Mouse (Mus musculus): ENCODE results near the gene Tchhl1. TPM values are rescaled to one million over a fixed set of nuclear protein-coding genes. Genes with fewer than 3 reads are reported as not detected.

Gene Tchhl1
- polyA plus RNA-seq, 1 experiment = not detected

DNA sequence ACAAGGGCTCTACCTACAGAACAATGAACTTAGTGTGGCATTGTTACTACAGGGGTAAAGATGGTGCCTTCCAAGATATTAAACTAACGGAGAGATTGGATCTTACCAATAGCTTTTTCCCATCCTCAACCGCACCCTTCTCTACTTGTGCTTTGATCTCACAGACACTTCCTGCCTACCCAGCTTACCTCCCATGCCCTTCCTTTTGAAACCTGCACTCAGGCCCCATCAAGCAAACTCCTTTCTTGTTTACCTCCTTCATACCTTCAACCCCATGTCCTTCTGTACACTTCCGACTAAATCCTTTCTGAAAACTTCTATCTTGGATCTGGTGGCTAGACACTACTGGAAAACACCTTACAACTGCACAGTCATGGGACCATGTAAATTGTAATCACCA is 46.1 kb downstream of the Tchhl1 start:
- Histone ChIP-seq H3K4me3 (ENCODE audit: insufficient read depth, low read length) (no peak overlapping the region), H3K27ac (ENCODE audit: insufficient read depth, low read depth, low read length) (no peak overlapping the region), H3K4me1 (ENCODE audit: control insufficient read depth, insufficient read depth, low read length) (0 out of 2 replicates have a peak, but pooled peaks cover 4% of the 10 kb centered on the region)
- TF ChIP-seq POLR2A (IDR thresholded peaks at IDR 0.05; ENCODE audit: borderline replicate concordance, low read depth, low read length) (no peak), CTCF (IDR thresholded peaks at IDR 0.05; ENCODE audit: low read depth, low read length) (no peak)

DNA sequence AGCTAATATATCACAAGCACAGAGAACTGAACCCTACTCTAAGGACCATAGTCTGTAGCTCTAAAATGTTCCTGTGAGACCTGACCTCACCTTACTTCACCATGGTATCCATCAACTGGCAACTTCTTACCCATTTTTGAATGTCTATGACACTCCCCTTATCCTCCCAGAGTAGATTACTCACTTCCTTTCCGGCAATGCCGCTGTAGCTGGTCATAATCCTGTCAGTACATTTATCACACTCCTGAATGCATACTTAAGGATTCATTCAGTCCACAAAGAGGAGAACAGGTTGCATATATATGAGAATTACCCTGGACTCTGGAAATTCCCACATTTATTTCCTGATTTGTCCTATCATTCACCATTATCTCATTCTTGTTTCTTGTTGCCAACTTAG is 48.8 kb downstream of the Tchhl1 start:
- peaks cover 13% of the 10 kb centered on the region for H3K4me1 ChIP-seq (ENCODE audit: control insufficient read depth, insufficient read depth, low read length)
- H3K27ac ChIP-seq (ENCODE audit: insufficient read depth, low read depth, low read length) = no peak overlapping the region
- TF ChIP-seq CTCF (IDR thresholded peaks at IDR 0.05; ENCODE audit: low read depth, low read length) (no peak), POLR2A (IDR thresholded peaks at IDR 0.05; ENCODE audit: borderline replicate concordance, low read depth, low read length) (no peak)
- H3K4me3 ChIP-seq (ENCODE audit: insufficient read depth, low read length) = no peak overlapping the region

- peak overlapping the region; percentile 60; the same call in 1 of the 2 replicates for H3K4me3 ChIP-seq (ENCODE audit: insufficient read depth, low read length)
- H3K27ac ChIP-seq (ENCODE audit: insufficient read depth, low read depth, low read length) = no peak overlapping the region
- peaks cover 15% of the 10 kb centered on the region for H3K4me1 ChIP-seq (ENCODE audit: control insufficient read depth, insufficient read depth, low read length)
- TF ChIP-seq CTCF (IDR thresholded peaks at IDR 0.05; ENCODE audit: low read depth, low read length) (no peak), POLR2A (IDR thresholded peaks at IDR 0.05; ENCODE audit: borderline replicate concordance, low read depth, low read length) (no peak)
These were observed 51.3 kb downstream of the Tchhl1 start for GRCm38 (mm10) chr3:93519856-93520329.

DNA sequence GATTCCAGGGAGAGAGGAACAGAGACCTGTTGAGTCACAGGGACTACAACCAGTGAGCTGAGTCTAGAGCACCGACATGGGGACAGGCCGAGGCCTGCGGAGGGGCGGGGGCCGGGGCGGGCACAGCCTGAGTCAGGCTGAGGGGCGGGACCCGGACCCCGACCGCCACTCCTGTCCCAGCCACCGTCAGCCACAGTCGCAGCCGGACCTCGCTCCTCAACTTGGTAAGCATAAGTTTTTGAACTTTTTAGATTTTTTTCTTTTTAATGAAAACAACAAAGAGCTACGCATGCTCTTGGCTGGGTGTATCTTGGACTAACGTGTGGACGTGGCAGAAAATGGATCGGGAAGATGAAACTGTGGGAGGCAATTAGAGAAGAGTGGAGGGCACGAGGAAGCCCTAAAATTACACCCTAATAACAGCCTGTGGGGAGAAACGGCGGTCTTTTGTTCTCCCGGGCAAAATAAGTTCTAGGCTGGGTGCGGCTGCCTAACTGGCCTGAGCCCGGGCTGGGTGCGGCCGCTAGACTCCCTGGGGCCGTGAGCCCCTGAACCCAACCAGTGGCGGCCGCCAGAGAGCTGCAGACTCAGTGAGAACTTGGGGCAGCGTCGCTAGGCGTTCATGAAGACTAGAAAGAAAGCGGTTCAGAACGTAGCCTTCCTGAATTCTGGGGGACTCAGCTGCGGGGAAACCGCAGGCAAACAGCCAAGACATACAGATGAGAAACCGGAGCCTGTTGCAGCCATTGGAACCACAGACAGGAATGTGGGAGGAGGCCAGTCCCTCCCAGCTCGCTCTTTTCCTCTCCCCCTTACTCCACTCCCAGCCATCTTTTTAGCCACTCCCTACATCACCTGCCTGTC is 52.0 kb downstream of the Tchhl1 start, which contains the start of gene S100a11:
Gene S100a11 (plus strand): TSS at position 159 of the 864 bp plus-strand sequence.
- peak within 1 kb of the TSS; percentile 25 for H3K27ac ChIP-seq (ENCODE audit: insufficient read depth, low read depth, low read length)
- TF ChIP-seq CTCF (IDR thresholded peaks at IDR 0.05; ENCODE audit: low read depth, low read length) = no peak
- TF ChIP-seq POLR2A (IDR thresholded peaks at IDR 0.05; ENCODE audit: borderline replicate concordance, low read depth, low read length) = no peak
- peaks cover 15% of the 10 kb centered on the region for H3K4me1 ChIP-seq (ENCODE audit: control insufficient read depth, insufficient read depth, low read length)
- peak within 1 kb of the TSS; percentile 60 for H3K4me3 ChIP-seq (ENCODE audit: insufficient read depth, low read length)

Other genes starting within 250 kb of the Tchhl1 start
- gene Flg, start 195.2 kb upstream of the Tchhl1 start, polyA plus RNA-seq (2012; ENCODE audit: insufficient read depth, insufficient read length, missing spikeins) = not detected in 2 replicates
- not detected in 2 replicates for gene Hrnr, start 149.0 kb upstream of the Tchhl1 start, polyA plus RNA-seq (2012; ENCODE audit: insufficient read depth, insufficient read length, missing spikeins)
- not detected in 2 replicates for gene Rptn, start 75.1 kb upstream of the Tchhl1 start, polyA plus RNA-seq (2012; ENCODE audit: insufficient read depth, insufficient read length, missing spikeins)
- 0.16 and 0.19 TPM in 2 replicates for gene Tchh, start 26.4 kb upstream of the Tchhl1 start, polyA plus RNA-seq (2012; ENCODE audit: insufficient read depth, insufficient read length, missing spikeins)
- gene S100a11, start 51.7 kb downstream of the Tchhl1 start, polyA plus RNA-seq (2012; ENCODE audit: insufficient read depth, insufficient read length, missing spikeins) = 357 and 359 TPM in 2 replicates
- gene S100a10, start 86.3 kb downstream of the Tchhl1 start, polyA plus RNA-seq (2012; ENCODE audit: insufficient read depth, insufficient read length, missing spikeins) = 412 and 439 TPM in 2 replicates
- not detected in 2 replicates for gene Tdpoz2, start 183.9 kb downstream of the Tchhl1 start, polyA plus RNA-seq (2012; ENCODE audit: insufficient read depth, insufficient read length, missing spikeins)
- not detected in 2 replicates for gene Tdpoz1, start 207.6 kb downstream of the Tchhl1 start, polyA plus RNA-seq (2012; ENCODE audit: insufficient read depth, insufficient read length, missing spikeins)
- gene Gm37596, start 224.3 kb downstream of the Tchhl1 start, polyA plus RNA-seq (2012; ENCODE audit: insufficient read depth, insufficient read length, missing spikeins) = not detected in 2 replicates

Data from bone marrow macrophage, adult 2 months (primary cell).